Mouse (Mus musculus): ENCODE measurements around the gene Mfsd13b.

DNA sequence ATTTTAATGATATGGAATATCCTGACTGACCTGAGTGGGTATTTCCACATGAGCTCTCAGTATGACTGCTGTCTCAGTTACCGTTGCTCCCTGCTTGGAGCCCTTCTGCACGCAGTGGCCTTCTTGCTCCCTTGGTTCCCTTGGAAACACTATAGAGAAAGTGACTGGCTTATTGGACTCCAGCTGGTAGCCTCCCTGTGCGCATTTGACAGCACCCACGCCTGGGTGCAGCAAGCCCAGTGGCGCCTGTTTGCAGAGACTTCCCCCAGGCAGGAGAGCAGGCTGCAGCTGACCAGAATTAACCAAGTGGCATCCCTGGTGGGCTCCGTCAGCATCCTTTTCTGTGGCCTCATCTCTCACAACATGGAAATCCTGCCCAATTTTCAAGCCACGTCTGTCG lies 8.9 kb downstream of the Mfsd13b start:
- TF ChIP-seq CTCF (IDR thresholded peaks at IDR 0.05; ENCODE audit: low read depth) (no peak), EP300 (IDR thresholded peaks at IDR 0.05; ENCODE audit: low read depth) (no peak)

Data from liver, embryonic 14.5 days (tissue).